Mouse (Mus musculus) C2C12 (cell line): ENCODE measurements around the gene Rab11fip5. TPM values are rescaled to one million over a fixed set of nuclear protein-coding genes. Genes with fewer than 3 reads are reported as not detected.

ENCODE experiments used
- H3K27me3 ChIP-seq: one replicate; pipeline ENCODE4 v1.6.1; 2011; ENCODE audit not compliant: control insufficient read depth, insufficient read depth, insufficient read length
- H3K36me3 ChIP-seq: one replicate; pipeline ENCODE4 v1.6.1; 2011; ENCODE audit not compliant: control insufficient read depth, insufficient read depth
- H3K4me3 ChIP-seq: one replicate; pipeline ENCODE4 v1.5.1; 2011; ENCODE audit warnings: mild to moderate bottlenecking, control low read depth; ENCODE audit not compliant: poor library complexity, insufficient read depth, severe bottlenecking
- H3K79me2 ChIP-seq: one replicate; pipeline ENCODE4 v1.6.1; 2011; ENCODE audit not compliant: control insufficient read depth, insufficient read depth
- H3K79me3 ChIP-seq: one replicate; pipeline ENCODE4 v1.6.1; 2011; ENCODE audit warnings: low read depth, control low read depth
- H3ac ChIP-seq: one replicate; pipeline ENCODE3; 2011; ENCODE audit warnings: low read depth; ENCODE audit not compliant: control insufficient read depth, insufficient read length
- CEBPB ChIP-seq: IDR thresholded peaks from one replicate; pipeline ENCODE4 v1.6.1; 2011; ENCODE audit warnings: low read depth, mild to moderate bottlenecking, control low read depth, moderate library complexity
- CTCF ChIP-seq: IDR thresholded peaks from one replicate; pipeline ENCODE4 v1.5.1; 2011; ENCODE audit not compliant: control insufficient read depth, insufficient read depth, insufficient read length
- FOSL1 ChIP-seq: IDR thresholded peaks from one replicate; pipeline ENCODE4 v1.8.0; 2011; ENCODE audit warnings: mild to moderate bottlenecking, low read length; ENCODE audit not compliant: poor library complexity, insufficient read depth, severe bottlenecking
- MAX ChIP-seq: IDR thresholded peaks from one replicate; pipeline ENCODE4 v1.6.1; 2011; ENCODE audit warnings: mild to moderate bottlenecking, control low read depth
- MYOD1 ChIP-seq: IDR thresholded peaks from one replicate; pipeline ENCODE4 v1.6.1; 2011; ENCODE audit warnings: low read depth; ENCODE audit not compliant: control insufficient read depth, insufficient read length
- MYOG ChIP-seq: IDR thresholded peaks from one replicate; pipeline ENCODE4 v1.6.1; 2011; ENCODE audit not compliant: control insufficient read depth, insufficient read length; ENCODE audit errors: extremely low read depth
- USF1 ChIP-seq: IDR thresholded peaks from one replicate; pipeline ENCODE4 v1.6.1; 2011; ENCODE audit warnings: low read depth, mild to moderate bottlenecking, control low read depth, moderate library complexity
- long read RNA-seq, 2 experiments: library from polyadenylated mRNA; unstranded; transcript quantifications; one replicate each; pipeline ENCODE4 v2.0.0; 2019 to 2020
- polyA plus RNA-seq: library from polyadenylated mRNA; unstranded; fragments of >200 nt; fragmentation: generic; extraction: Trizol; gene quantifications from one replicate; pipeline ENCODE4 v1.2.1, GENCODE M21; 2012; ENCODE audit warnings: missing spikeins

Gene Rab11fip5
- polyA plus RNA-seq = 6.6 TPM
- long read RNA-seq, experiment 1, full-length matches to known transcripts = 4 of 5 reads
- long read RNA-seq, experiment 1, partial matches to known transcripts = 1 of 5 reads
- long read RNA-seq, experiment 1, other reads (novel, unspliced or antisense) = 0 of 5 reads
- long read RNA-seq, experiment 2, full-length matches to known transcripts = 63 of 75 reads
- long read RNA-seq, experiment 2, partial matches to known transcripts = 5 of 75 reads
- long read RNA-seq, experiment 2, other reads (novel, unspliced or antisense) = 7 of 75 reads

GRCm38 (mm10) chr6:85373951-85374733 is at the start of gene Rab11fip5:
Rab11fip5 (minus strand) TSS chr6:85374634.
- H3K79me2 ChIP-seq = peaks cover 30% of the 10 kb centered on the region
- H3K27me3 ChIP-seq = no peaks in the 10 kb centered on the region
- peak within 1 kb of the TSS; percentile 79 for H3ac ChIP-seq
- TF ChIP-seq MYOD1 (no peak), USF1 (no peak), FOSL1 (no peak), CEBPB (no peak), MYOG (no peak), MAX (no peak), CTCF (no peak)
- H3K79me3 ChIP-seq = peaks cover 9% of the 10 kb centered on the region
- no peaks in the 10 kb centered on the region for H3K36me3 ChIP-seq
- peak within 1 kb of the TSS; percentile 53 for H3K4me3 ChIP-seq

- Histone ChIP-seq H3K79me2 (no peaks in the 10 kb centered on the region), H3K27me3 (peaks cover 48% of the 10 kb centered on the region), H3K4me3 (no peak within 1 kb of the TSS), H3K36me3 (no peaks in the 10 kb centered on the region), H3K79me3 (no peaks in the 10 kb centered on the region), H3ac (no peak within 1 kb of the TSS)
- TF ChIP-seq MYOG (no peak), MYOD1 (no peak), FOSL1 (no peak), MAX (no peak), USF1 (no peak)
Observed at GRCm38 (mm10) chr6:85423836-85424379, 49.5 kb upstream of the Rab11fip5 start, which contains the start of gene Noto. Noto (plus strand) TSS chr6:85423886.

GRCm38 (mm10) chr6:85419150-85419549 is 44.7 kb upstream of the Rab11fip5 start:
- H3K79me3 ChIP-seq = no peaks in the 10 kb centered on the region
- H3K79me2 ChIP-seq = no peaks in the 10 kb centered on the region
- H3K27me3 ChIP-seq = peaks cover 53% of the 10 kb centered on the region
- no peak overlapping the region for H3ac ChIP-seq
- H3K4me3 ChIP-seq = no peak overlapping the region
- no peaks in the 10 kb centered on the region for H3K36me3 ChIP-seq
- TF ChIP-seq CTCF = no peak
- TF ChIP-seq CEBPB = no peak
- no peak for TF ChIP-seq MYOD1
- TF ChIP-seq FOSL1 = no peak
- TF ChIP-seq USF1 = no peak
- no peak for TF ChIP-seq MAX
- TF ChIP-seq MYOG = no peak

GRCm38 (mm10) chr6:85415829-85416228 is 41.4 kb upstream of the Rab11fip5 start:
- Histone ChIP-seq H3K79me2 (no peaks in the 10 kb centered on the region), H3K79me3 (no peaks in the 10 kb centered on the region), H3K27me3 (peaks cover 44% of the 10 kb centered on the region), H3K36me3 (no peaks in the 10 kb centered on the region), H3K4me3 (no peak overlapping the region), H3ac (no peak overlapping the region)
- TF ChIP-seq MYOG (no peak), MAX (no peak), CEBPB (no peak), USF1 (no peak), MYOD1 (no peak), CTCF (no peak), FOSL1 (no peak)

GRCm38 (mm10) chr6:85410771-85411273 is 36.4 kb upstream of the Rab11fip5 start:
- H3K4me3 ChIP-seq = no peak overlapping the region
- no peak overlapping the region for H3ac ChIP-seq
- no peaks in the 10 kb centered on the region for H3K36me3 ChIP-seq
- peaks cover 77% of the 10 kb centered on the region for H3K27me3 ChIP-seq
- TF ChIP-seq CEBPB (no peak), CTCF (peak; percentile 69)
- no peaks in the 10 kb centered on the region for H3K79me3 ChIP-seq
- H3K79me2 ChIP-seq = no peaks in the 10 kb centered on the region
